ENCODE assay signal across 23 mouse cellular contexts in genomic region chr2:169584745-169585456, GRCm38 (mm10). TPM values are rescaled to one million over a fixed set of nuclear protein-coding genes. Genes with fewer than 3 reads are reported as not detected.
A peak's percentile ranks its signal among the peaks of the same experiment; 100 is the strongest.
DNase-seq lines count a peak whose midpoint lies in the region; ATAC-seq lines count a peak whose summit lies in the region.
"Had no signal": no experiment of that assay in that cellular context is flagged by ENCODE, and none has a peak within 500 bp of the region (broad histone marks: within the 10 kb centered on the region; RNA-seq: fewer than 3 reads in every experiment).

No protein-coding gene starts in this region.

- WGBS in hindbrain, embryonic 12.5 days: 65% methylated on average over 15 of the region's 15 CpGs
- WGBS in hindbrain, embryonic 11.5 days: 70% methylated on average over 15 of the region's 15 CpGs
- 41% methylated on average over 15 of the region's 15 CpGs for WGBS in midbrain, embryonic 13.5 days

- H3K4me3 ChIP-seq in hindbrain, embryonic 12.5 days: no peak overlapping the region
- H3K4me3 ChIP-seq in hindbrain, embryonic 11.5 days (ENCODE audit: low read depth, low read length): no peak overlapping the region
- no peak overlapping the region for H3K4me3 ChIP-seq in midbrain, embryonic 13.5 days (replicated peaks)
- H3K4me3 ChIP-seq: embryonic facial prominence, embryonic 12.5 days; heart, adult 2 months; heart, embryonic 15.5 days; left cerebral cortex, adult 2 months; liver, embryonic 12.5 days; lung, embryonic 15.5 days had no signal

- no peak overlapping the region for H3K9ac ChIP-seq in hindbrain, embryonic 12.5 days
- H3K9ac ChIP-seq in hindbrain, embryonic 11.5 days (ENCODE audit: low read depth, low read length): no peak overlapping the region
- no peak overlapping the region for H3K9ac ChIP-seq in midbrain, embryonic 13.5 days (replicated peaks)
- H3K9ac ChIP-seq: embryonic facial prominence, embryonic 12.5 days; heart, embryonic 15.5 days; liver, embryonic 12.5 days; lung, embryonic 15.5 days had no signal

- peak overlapping the region; percentile 23; the same call in 1 of the 2 replicates for H3K27ac ChIP-seq in hindbrain, embryonic 12.5 days
- no peak overlapping the region for H3K27ac ChIP-seq in hindbrain, embryonic 11.5 days (ENCODE audit: low read depth, low read length)
- H3K27ac ChIP-seq in midbrain, embryonic 13.5 days: peak overlapping the region; percentile 60
- H3K27ac ChIP-seq: embryonic facial prominence, embryonic 12.5 days; heart, adult 2 months; heart, embryonic 15.5 days; left cerebral cortex, adult 2 months; liver, embryonic 12.5 days; lung, embryonic 15.5 days; macrophage had no signal

- no peaks in the 10 kb centered on the region for H3K36me3 ChIP-seq in hindbrain, embryonic 12.5 days
- H3K36me3 ChIP-seq in hindbrain, embryonic 11.5 days (ENCODE audit: control insufficient read depth, insufficient read depth, low read length): no peaks in the 10 kb centered on the region
- no peaks in the 10 kb centered on the region for H3K36me3 ChIP-seq in midbrain, embryonic 13.5 days
- H3K36me3 ChIP-seq: embryonic facial prominence, embryonic 12.5 days; heart, embryonic 15.5 days; liver, embryonic 12.5 days; lung, embryonic 15.5 days had no signal

- H3K27me3 ChIP-seq in hindbrain, embryonic 12.5 days: no peaks in the 10 kb centered on the region
- no peaks in the 10 kb centered on the region for H3K27me3 ChIP-seq in hindbrain, embryonic 11.5 days (ENCODE audit: control insufficient read depth, insufficient read depth, low read length)
- H3K27me3 ChIP-seq in midbrain, embryonic 13.5 days: no peaks in the 10 kb centered on the region
- H3K27me3 ChIP-seq: embryonic facial prominence, embryonic 12.5 days; heart, embryonic 15.5 days; liver, embryonic 12.5 days; lung, embryonic 15.5 days had no signal

- no peak for DNase-seq in hindbrain, embryonic 11.5 days (ENCODE audit: low spot score)
- DNase-seq in retina, postnatal 1 day: peak; percentile 22
- no peak for DNase-seq in retina, embryonic 14.5 days (ENCODE audit: low spot score)
- no peak for DNase-seq in urinary bladder, adult 2 months (ENCODE audit: low spot score)
- DNase-seq in ovary, postnatal 14 days (ENCODE audit: low spot score): no peak
- DNase-seq: adrenal gland, postnatal 14 days; B cell, adult 2 months; cerebellum, adult 2 months; heart, adult 2 months; kidney, adult 2 months; right cerebral cortex, adult 18-20 months; thymus, postnatal 4 days had no signal

- no peak for ATAC-seq in hindbrain, embryonic 12.5 days (ENCODE audit: low FRiP score)
- no peak for ATAC-seq in hindbrain, embryonic 11.5 days (ENCODE audit: low FRiP score)
- no peak for ATAC-seq in midbrain, embryonic 13.5 days
- ATAC-seq: activated CD4-positive, CD25-positive, alpha-beta regulatory T cell, adult 4 months; liver, embryonic 12.5 days had no signal

- H3K9me3 ChIP-seq in hindbrain, embryonic 12.5 days (replicated peaks): no peaks in the 10 kb centered on the region
- H3K9me3 ChIP-seq in hindbrain, embryonic 11.5 days (ENCODE audit: control insufficient read depth, low read length): no peaks in the 10 kb centered on the region
- no peaks in the 10 kb centered on the region for H3K9me3 ChIP-seq in midbrain, embryonic 13.5 days
- H3K9me3 ChIP-seq: embryonic facial prominence, embryonic 12.5 days; heart, embryonic 15.5 days; liver, embryonic 12.5 days; lung, embryonic 15.5 days had no signal

- peaks cover 5% of the 10 kb centered on the region for H3K4me1 ChIP-seq in hindbrain, embryonic 12.5 days
- no peaks in the 10 kb centered on the region for H3K4me1 ChIP-seq in hindbrain, embryonic 11.5 days (replicated peaks; ENCODE audit: control insufficient read depth, insufficient read depth, low read length)
- peaks cover 17% of the 10 kb centered on the region for H3K4me1 ChIP-seq in midbrain, embryonic 13.5 days (replicated peaks)
- H3K4me1 ChIP-seq: embryonic facial prominence, embryonic 12.5 days; heart, embryonic 15.5 days; liver, embryonic 12.5 days; lung, embryonic 15.5 days had no signal

- no peak overlapping the region for H3K4me2 ChIP-seq in hindbrain, embryonic 12.5 days (replicated peaks)
- H3K4me2 ChIP-seq in hindbrain, embryonic 11.5 days (replicated peaks; ENCODE audit: low read depth, low read length): no peak overlapping the region
- peak overlapping the region; percentile 20; the same call in 1 of the 2 replicates for H3K4me2 ChIP-seq in midbrain, embryonic 13.5 days (replicated peaks)
- H3K4me2 ChIP-seq: embryonic facial prominence, embryonic 12.5 days; heart, embryonic 15.5 days; liver, embryonic 12.5 days; lung, embryonic 15.5 days had no signal

RNA-seq across cellular contexts. Expression of gene Gm11011, which starts 2.6 kb away (rescaled TPM):
- not detected in 2 replicates for polyA plus RNA-seq in hindbrain, embryonic 12.5 days (2016; fragmentation: Nextera tagmentation; extraction: Ambion mirVana)
- not detected in 2 replicates for polyA plus RNA-seq in hindbrain, embryonic 11.5 days (2014; fragmentation: Nextera tagmentation; extraction: Ambion mirVana)
- polyA plus RNA-seq in midbrain, embryonic 13.5 days (2015; fragmentation: Nextera tagmentation; extraction: Ambion mirVana): not detected in 2 replicates
- not detected in 2 replicates for polyA plus RNA-seq in urinary bladder, adult 2 months (2012; rRNA removed)
- polyA plus RNA-seq: activated CD4-positive, CD25-positive, alpha-beta regulatory T cell, adult 4 months; cerebellum, adult 2 months; embryonic facial prominence, embryonic 12.5 days; heart, adult 2 months; heart, embryonic 15.5 days; kidney, adult 2 months; limb, embryonic 11.5 days; liver, embryonic 12.5 days; lung, embryonic 15.5 days; macrophage; small intestine, adult 2 months had no signal

RNA-seq across cellular contexts. Expression of gene Tshz2, which starts 47.9 kb away (rescaled TPM):
- 19.3 and 26.5 TPM in 2 replicates for polyA plus RNA-seq in hindbrain, embryonic 12.5 days (2016; fragmentation: Nextera tagmentation; extraction: Ambion mirVana)
- polyA plus RNA-seq in hindbrain, embryonic 11.5 days (2014; fragmentation: Nextera tagmentation; extraction: Ambion mirVana): 5.9 and 6.4 TPM in 2 replicates
- 13.1 and 13.5 TPM in 2 replicates for polyA plus RNA-seq in midbrain, embryonic 13.5 days (2015; fragmentation: Nextera tagmentation; extraction: Ambion mirVana)
- 42.1 and 60.0 TPM in 2 replicates for polyA plus RNA-seq in urinary bladder, adult 2 months (2012; rRNA removed)
- polyA plus RNA-seq: macrophage had no signal
